Mouse (Mus musculus) gastrocnemius, postnatal 36 days (tissue): ENCODE results near the gene Zfp143. TPM values are rescaled to one million over a fixed set of nuclear protein-coding genes. Genes with fewer than 3 reads are reported as not detected.
"Not testable (repeated sequence)": the region's sequence is repeated elsewhere in the genome, so short reads cannot be mapped to it uniquely, and the experiment has no call there.

Source experiments
- DNase-seq, 2 experiments: peaks; one replicate each; pipeline ENCODE4 v3.0.0; 2022
- intact Hi-C: fragments of 180-260 bp; cut with DNase I; formaldehyde crosslinking; loops from one replicate; pipeline ENCODE4 v1.15.1; 2025
- long read RNA-seq, 2 experiments: library from polyadenylated mRNA; stranded (forward); transcript quantifications; one replicate each; pipeline ENCODE4 v2.0.0; 2021
- total RNA-seq, 2 experiments: library from RNA; stranded (reverse); gene quantifications; 2 replicates each; pipeline ENCODE4 v1.2.3; 2021

The Zfp143 gene
- 1 to 10 TPM; 7.0 to 9.5 TPM for total RNA-seq
- long read RNA-seq, experiment 1, transcript Zfp143-201 (16 exons, 3,003 nt): major isoform, 6 of 9 reads
- long read RNA-seq, experiment 1, partial matches to known transcripts: 1 of 9 reads
- long read RNA-seq, experiment 1, other reads (novel, unspliced or antisense): 2 of 9 reads
- long read RNA-seq, experiment 2, transcript Zfp143-201 (16 exons, 3,003 nt): major isoform, 7 of 9 reads
- long read RNA-seq, experiment 2, partial matches to known transcripts: 0 of 9 reads
- long read RNA-seq, experiment 2, other reads (novel, unspliced or antisense): 0 of 9 reads

DNA sequence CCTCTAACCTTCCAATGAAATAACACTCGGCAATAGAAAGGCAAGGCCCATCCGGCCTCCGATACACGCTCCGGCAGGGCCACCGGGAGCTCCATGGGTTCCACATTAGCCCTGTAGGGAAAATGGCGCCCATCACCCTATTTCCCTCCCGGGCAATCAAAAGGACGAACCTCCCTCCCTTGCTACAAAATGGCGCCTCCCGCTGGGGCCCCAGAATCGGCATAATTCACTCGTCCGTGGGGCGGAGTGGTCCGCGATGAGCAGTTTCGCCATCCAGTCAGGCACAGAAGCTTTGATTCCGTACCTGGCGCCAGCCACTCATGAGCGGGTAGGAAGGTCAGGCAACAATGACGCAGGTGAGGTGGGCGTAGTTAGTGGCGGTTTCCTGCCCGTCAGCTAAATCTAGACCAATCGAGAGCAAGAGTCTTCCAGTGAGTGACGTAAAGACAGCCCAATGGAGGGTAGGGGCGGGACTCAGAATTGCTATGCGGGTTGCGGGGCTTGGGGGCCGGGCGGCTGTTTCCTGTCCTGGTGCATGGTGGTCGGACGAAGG lies at the start of gene Zfp143:
Gene Zfp143 (plus strand): TSS at position 19 of the 553 bp plus-strand sequence.
- intact Hi-C loops: loop anchor here (2.0 kb wide), 1 partner anchor 74 kb away; the partner anchor contains the start of gene Tmem41b
- peak; percentile 99 to 100 for DNase-seq

DNA sequence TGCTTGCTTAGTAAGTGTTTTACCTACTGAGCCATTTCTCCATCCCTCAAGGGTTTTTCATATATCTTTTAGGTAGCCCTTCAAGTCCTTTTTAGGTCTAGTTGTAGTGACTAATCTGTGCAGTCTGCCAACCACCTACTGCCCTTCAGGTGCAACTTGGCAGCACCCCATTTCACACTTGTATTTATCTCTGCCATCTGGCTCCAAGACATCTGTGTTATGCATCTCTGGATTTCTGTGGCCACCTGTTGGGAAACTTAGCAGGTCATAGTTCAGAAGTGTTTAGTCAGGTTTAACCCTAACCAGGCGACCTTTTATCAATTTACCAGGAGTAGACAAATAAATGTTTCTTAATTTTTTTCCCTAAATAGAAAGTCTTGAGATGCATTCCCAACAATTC lies 49.6 kb upstream of the Zfp143 start:
- intact Hi-C loops: no loop called here

DNA sequence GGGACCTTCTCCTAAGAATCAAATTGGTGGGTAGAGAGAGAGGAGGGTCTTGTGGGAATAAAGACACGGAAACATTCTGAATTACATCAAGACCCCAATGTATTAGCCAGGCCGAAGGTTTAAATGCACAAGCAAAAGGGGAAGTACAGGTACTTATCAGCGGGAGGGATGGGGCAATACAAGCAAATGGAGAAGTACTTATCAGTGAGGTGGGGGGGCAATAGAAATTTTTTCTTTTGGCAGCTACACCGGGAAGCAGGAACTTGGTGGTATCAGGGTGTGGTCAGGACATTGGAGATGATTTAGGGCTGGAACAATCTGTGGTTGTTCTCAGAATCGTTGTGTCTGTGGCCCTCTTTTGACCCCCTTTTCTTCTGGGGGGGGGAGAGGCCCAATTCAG lies 46.7 kb upstream of the Zfp143 start:
- no peak for DNase-seq
- intact Hi-C loops: no loop called here

More for the DNA sequence above, 49.6 kb upstream of the Zfp143 start:
- no peak for DNase-seq

DNA sequence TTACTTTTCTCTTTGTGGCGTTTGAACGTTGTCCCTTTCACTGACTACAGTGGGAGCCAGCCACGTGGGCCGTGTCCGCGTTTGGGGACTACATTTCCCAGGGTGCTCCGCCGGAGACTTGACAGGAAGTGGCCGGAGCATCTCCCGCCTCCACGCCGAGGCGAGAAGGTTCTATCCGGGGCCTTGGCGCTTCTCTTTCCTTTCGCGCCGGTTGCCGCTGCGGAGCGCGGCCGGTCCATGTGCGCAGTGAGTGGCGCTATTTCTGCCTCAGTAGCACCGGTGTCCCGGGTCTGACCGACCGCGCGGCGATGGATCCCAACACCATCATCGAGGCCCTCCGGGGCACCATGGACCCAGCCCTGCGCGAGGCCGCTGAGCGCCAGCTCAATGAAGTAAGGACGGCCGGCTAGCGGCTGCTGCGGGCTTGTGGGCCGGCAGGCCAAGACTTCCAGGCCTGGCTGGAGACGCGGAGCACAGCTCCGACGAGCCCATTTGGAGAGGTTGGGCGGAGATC lies 42.8 kb upstream of the Zfp143 start, which contains the start of gene Ipo7:
Gene Ipo7 (plus strand): TSS at position 158 of the 514 bp plus-strand sequence.
- intact Hi-C loops: no loop called here

DNA sequence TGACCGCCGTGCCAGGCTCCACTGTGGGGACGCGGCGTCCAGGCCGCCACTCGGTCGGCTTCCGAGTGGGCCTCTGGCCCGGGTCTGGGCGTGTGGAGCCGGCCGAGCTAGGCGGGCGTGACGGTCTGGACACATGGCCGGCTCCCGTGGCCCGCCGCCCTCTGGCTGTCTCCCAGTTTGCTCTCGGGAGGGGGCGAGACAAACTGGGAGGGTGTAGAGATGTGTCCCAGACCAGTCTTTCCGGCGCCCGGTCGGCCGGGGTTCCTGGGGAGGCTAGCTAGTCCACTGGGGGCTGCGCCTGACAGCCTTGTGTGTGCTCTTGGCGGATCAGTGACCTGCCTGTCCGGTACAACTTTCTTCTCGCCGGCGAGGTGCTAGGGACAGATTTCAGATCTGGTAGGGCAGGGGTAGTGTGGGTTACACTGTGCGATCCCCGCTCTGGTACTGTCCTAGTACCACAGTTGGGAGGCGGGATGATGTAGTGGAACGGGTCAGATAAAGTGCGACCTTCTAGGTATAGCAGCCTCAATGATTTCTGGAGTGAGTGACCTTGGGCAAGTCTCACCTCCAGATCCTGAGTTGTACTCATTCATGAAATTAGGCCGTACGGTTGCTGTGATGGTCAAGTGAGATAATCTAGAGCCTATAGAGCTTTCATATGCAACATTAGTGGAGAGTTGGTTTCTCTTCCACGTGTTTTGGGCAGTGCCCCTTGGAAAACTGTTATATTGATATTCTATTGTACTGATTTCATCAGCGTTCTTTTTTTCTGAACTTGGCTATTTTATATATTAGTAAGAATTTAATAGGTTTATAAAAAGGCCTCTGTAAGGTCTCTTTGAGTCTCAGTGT lies 42.2 kb upstream of the Zfp143 start:
- intact Hi-C loops: no loop called here
- DNase-seq: peak; percentile 60 to 70

More for the DNA sequence above, 42.8 kb upstream of the Zfp143 start, which contains the start of gene Ipo7:
- peak; percentile 83 to 92 for DNase-seq

DNA sequence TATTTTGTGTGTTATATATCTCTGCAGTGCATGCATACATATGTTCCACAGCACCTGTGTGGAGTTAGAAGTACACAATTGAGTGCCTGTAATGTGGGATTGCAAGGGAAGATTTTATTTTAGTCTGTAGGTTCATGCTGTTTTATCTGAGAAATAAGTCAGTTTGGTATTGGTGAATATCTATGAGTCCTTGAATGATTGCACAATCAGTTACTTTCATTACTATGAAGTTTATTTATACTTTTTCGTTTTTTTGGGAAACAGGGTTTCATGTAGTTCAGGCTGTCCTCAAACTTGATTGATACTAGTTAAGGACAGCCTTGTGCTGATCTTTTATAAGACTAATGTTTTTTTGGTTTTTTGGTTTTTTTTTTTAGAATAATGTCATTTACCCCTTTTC lies 37.5 kb upstream of the Zfp143 start:
- DNase-seq: no peak
- intact Hi-C loops: loop anchor here (5.0 kb wide), 1 partner anchor 36 kb away; the partner anchor contains the start of gene Tmem41b

DNA sequence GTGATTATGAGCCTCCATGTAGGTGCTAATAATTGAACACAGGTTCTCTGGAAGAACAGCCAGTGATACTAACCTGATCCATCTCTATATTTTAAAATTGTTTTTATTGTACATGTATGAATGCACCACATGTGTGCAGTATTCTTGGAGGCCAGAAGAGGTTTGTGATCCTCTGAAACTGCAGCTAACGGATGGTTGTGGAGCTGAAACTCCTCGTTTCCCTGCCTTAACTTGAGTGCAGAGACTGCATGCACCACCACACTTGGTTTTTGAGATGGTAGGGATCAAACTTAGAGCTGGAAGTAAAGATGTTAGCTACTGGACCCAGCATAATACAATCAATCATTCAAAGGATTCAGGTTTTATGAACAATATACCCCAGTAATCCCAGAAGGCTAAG lies 34.4 kb upstream of the Zfp143 start:
- intact Hi-C loops: no loop called here
- DNase-seq: no peak

DNA sequence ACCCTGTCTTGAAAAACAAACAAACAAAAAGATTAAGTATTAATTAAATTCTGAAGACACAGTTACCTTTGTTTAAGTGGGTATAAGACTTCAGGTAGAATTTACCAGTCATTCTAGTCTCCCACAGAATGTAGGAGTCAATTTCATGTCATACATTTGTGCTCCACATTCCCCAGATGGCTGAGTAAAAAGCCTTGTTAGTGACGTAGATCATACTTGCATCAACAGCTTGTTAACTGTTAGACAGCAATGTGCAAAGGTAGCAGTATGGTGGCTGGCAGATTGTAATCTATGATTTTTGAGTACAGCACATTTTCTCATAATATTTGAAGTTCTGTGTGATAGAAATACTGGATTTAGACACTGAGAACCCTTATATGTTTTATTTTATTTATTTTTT lies 32.2 kb upstream of the Zfp143 start:
- intact Hi-C loops: no loop called here
- no peak for DNase-seq

DNA sequence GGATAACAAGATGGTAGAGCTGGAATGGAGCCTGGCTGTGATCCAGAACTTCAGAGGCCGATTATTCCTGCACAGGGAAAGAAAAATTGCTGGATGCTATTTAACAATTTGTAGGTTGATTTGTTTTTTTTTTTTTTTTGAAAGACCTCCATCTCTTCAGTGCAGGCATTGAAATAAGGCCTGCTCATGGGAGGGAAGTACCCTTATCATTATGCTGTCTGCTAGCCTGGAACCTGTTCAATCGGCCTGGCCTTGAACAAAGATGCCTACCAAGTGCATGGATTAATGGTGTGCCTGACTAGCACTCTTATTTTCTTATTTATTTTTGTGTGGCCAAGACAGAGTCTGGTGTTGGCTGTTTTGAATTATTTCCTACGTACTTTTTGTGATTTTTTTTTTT lies 30.7 kb upstream of the Zfp143 start:
- no peak for DNase-seq
- intact Hi-C loops: no loop called here

DNA sequence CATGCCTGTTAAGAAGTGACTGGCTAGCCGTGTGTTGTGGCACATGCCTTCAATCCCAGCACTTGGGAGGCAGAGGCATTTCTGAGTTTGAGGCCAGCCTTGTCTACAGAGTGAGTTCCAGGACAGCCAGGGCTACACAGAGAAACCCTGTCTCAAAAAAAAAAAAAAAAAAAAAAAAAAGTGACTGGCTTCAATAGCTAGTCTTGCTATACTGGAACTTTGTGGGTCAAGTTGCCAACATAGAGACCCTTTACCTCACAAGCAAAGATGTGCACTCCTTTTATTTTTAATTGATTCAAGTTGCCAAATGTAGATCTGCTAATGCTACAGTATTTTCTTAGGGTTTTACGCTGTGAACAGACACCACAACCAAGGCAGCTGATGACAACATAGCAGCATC lies 3.3 kb upstream of the Zfp143 start:
- DNase-seq, intact Hi-C loops: not testable (repeated sequence)

DNA sequence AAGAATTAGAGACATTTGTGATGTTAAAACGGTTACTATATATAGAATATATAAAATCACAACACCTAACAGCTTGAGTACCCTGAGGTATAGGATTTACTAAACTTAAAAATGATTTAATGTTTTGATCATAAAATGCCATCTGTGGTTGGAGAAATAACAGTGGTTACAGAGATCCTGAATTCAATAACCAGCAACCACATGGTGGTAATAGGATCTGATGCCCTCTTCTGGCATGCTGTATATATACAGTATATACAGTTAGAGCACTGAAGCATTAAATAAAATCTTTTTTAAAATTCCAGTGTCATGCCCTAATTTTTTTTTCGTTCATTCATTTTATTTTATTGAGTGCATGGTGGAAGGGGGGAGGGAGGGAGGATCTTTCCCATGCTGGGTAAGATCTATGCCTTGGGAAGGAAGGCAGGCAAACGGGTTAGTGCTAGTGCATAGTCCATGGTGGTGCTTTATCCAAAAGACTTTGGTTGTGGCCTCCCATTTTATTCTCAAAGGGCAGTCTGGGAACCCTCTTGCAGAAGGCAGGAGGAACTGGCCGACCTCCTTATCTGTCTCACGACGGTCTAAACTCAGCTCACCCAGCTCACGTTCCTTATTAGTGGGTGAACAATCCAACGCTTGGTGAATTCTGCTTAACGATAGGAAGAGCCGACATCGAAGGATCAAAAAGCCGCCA lies 1.8 kb upstream of the Zfp143 start:
- intact Hi-C loops: no loop called here

DNA sequence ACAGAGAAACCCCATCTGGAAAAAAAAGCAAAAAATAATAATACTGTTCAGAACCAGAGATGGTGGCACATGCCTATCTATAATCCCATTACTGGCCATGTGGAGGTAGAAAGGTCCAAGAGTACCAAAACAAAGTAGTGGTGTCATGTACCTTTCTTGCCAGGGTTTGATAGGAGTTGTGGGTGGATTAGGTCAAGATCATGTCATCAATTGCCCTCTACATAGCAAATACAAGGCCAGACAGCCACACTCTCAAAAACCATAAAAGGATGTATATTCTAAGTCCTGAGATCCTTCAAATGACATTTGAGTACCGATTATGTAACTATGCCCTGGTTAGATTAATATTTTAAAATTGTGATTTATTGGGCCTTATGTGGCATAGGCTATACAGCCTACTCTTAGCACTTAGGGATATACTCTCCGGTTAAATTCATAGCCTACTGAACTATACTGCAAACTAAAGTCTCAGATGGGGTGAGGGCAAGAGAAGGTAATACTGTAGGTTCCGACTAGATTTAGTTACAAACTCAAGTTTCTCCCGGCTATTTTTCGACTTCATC lies 830 bp upstream of the Zfp143 start:
- intact Hi-C loops: loop anchor here (2.0 kb wide), 1 partner anchor 73 kb away; the partner anchor contains the start of gene Tmem41b

More for the DNA sequence above, 1.8 kb upstream of the Zfp143 start:
- DNase-seq: no peak

DNA sequence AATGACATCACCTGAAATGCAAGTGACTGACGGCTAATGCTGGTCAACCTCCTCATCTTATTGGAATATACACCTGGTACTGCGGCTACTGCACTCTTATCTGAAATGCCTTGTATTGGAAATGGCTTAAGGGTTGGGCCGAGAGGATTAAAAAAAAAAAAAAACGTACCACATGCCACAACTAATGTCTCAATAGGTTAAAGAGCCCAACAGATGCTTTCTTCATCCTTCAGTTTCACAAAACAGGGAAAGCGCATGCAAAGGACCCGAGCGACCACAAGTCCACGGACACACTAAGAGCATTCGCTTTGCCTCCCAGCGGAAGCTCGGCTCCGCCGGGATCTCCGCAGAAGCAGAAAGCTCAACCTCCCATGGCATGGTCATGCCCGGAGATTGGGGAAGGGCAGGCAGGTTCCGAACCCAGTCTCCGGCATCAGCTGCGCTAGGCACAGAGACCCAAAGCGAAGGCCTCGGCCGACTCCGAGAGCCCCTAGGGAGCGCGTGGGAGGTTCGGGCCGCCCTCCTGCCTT lies 283 bp upstream of the Zfp143 start:
- intact Hi-C loops: loop anchor here (2.0 kb wide), 1 partner anchor 74 kb away; the partner anchor contains the start of gene Tmem41b
- no peak for DNase-seq

More for the DNA sequence above, 830 bp upstream of the Zfp143 start:
- DNase-seq: no peak

DNA sequence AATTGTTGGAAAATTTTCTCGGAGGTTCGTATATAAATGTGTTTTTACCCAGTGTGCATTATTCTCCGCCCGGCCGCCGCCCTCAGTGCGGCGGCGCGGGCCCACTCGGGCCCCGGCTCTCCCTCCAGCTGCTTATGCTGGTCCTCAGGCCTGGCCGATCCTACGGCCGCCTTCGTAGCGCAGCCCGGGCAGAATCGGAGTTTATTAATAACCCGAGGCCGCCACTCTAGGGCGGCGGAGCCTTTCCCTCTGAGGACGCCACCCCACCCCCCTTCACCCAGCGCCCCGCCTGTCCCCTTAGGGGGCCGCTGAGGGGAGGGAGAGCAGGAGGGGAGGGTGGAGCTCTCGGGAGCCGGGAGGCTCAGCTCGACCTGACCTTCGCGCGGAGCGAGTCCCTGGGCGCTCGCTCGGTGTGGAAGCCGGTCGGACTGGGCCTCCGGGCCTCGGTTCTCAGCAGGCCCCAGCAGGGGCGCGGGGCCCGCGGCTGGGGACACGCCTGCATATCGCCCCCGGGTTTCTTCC lies 796 bp downstream of the Zfp143 start:
- intact Hi-C loops: loop anchor here (2.0 kb wide), 1 partner anchor 75 kb away; the partner anchor contains the start of gene Tmem41b
- peak; percentile 82 to 88 for DNase-seq

DNA sequence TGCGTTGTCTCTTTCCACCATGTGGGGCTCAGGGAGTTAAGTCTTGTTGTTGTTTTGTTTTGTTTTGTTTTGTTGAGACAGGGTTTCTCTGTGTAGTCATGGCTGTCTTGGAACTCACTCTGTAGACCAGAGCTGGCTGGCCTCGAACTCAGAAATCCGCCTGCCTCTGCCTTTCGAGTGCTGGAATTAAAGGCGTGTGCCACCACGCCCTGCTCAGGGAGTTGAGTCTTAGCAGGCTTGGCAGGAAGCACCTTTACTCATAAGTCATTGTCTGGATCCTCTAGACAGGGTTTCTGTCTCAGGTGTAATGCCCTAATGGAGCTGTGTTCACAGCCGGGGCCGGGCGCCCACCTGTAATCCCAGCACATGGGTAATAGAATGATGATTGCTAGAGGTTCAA lies 2.7 kb downstream of the Zfp143 start:
- DNase-seq: no peak
- intact Hi-C loops: no loop called here

DNA sequence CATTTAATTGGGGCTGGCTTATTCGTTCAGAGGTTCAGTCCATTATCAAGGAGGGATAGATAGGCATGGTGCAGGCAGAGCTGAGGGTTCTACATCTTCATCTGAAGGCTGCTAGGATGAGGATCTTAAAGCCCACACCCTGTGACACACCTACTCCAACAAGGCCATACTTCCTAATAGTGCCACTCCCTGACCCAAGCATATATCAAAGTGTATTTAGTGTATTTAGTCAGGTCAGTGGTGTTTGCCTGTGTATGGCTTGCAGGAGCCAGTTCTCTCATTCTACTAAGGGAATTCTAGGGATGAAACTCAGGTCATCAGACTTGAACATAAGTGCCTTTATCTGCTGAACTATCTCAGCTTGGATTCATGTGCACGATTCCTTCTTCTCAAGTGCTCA lies 8.1 kb downstream of the Zfp143 start:
- intact Hi-C loops: no loop called here
- DNase-seq: no peak

DNA sequence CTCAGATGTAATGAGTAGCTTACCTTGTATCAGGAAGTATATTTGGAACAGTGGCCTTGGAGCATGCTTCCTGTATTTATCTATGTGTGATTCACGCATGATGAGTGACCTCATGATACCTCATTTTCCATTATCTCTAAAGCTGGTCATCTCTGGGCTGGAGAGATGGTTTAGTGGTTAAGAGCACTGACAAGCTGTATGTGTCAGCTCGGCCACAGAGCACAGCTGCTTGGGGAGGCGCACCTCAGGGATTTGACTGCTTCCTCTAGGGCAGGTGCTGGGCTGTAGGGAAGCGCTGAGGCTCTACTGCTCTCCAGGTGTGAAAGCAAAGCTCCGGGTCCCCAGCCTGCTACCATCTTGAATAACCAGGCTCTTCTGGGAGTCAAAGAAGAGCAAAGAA lies 17.2 kb downstream of the Zfp143 start:
- DNase-seq: no peak
- intact Hi-C loops: no loop called here

DNA sequence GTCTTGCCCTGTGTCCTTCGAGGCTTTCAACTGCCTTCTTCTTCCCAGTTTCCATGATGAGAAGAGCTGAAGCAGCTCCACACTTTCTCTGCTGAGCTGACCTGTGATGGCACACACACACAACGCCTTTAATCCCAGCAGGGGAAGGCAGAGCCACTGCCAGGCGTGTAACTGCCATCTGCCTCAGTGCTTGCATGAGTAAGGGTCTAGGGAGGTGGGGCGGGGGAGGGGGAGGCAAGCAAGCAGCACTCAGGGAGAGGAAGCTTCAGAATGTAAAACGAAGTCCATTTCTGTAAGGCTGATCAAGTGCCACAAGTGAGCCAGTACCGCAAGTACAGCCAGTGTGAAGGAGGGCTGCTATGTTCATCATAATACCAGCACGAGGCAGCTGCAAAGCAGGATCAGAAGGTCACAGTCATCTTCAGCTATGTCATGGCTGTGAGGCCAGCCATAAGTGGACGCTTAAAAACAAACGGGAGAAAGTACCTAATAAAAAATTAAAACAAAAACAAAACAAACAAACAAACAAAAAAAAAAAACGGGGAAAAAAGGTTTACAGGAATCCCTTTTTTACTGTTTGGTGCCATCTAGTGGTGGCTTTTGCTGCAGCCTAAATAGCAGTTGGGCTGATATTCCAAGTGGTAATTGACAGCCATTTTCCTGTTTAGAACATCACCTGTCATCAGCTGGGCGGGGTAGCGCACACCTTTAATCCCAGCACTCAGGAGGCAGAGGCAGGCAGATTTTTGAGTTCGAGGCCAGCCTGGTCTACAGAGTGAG lies 22.6 kb downstream of the Zfp143 start:
- peak; percentile 21 to 33 for DNase-seq
- intact Hi-C loops: no loop called here
